Mouse (Mus musculus): ENCODE measurements around the gene Fam227a. TPM values are rescaled to one million over a fixed set of nuclear protein-coding genes. Genes with fewer than 3 reads are reported as not detected.

Gene Fam227a
- 3.3 and 3.4 TPM in 2 replicates for polyA plus RNA-seq (2012; rRNA removed)

DNA sequence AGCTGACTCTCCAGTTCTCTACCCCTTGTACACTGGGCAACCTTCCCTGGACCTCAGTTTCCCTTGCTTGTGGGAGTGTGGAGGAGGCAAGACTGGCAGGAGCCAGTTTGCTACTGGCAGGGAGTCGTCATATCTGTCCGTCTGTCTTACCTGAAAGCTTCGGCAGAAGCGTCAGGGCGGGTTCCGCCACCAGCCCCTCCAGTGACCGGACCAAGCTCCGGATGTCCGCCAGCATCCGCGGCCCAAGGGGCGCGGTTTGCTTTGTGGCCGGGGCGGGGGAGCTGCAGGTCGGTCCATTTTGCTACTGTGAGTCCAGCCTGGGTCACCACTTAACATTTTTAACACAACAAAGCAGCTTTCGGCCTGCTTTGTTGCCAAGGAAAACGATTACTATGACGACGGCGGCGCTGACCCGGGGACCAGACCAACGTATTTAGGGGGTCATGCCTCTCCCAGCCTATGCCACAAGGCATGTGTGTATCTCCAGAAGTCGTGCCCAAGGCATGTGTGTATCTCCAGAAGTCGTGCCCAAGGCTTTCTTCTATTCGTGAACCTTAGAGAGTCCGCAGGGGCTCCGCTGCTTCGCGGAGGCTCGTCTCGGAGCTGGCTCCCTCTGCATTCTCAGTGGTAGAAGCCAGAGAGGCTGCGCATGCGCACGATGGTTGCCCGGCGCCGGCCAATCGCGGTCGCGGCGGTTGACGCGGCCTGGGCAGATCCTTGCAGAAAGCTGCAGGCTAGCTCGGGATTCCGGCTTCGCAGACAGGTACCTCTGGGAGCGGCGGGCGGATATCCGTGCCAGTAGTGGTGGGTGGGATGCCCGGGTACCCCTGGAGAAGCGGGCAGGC, at the start of gene Fam227a, which contains the start of gene Cby1:
Gene Fam227a (minus strand): TSS at position 426 of the 845 bp plus-strand sequence.
Gene Cby1 (plus strand): TSS at position 669 of the 845 bp plus-strand sequence.
- DNase-seq (ENCODE audit: low spot score) = peak; percentile 96

GRCm38 (mm10) chr15:79708229-79708822, 49.6 kb upstream of the Fam227a start:
- no peak for DNase-seq (ENCODE audit: low spot score)

DNA sequence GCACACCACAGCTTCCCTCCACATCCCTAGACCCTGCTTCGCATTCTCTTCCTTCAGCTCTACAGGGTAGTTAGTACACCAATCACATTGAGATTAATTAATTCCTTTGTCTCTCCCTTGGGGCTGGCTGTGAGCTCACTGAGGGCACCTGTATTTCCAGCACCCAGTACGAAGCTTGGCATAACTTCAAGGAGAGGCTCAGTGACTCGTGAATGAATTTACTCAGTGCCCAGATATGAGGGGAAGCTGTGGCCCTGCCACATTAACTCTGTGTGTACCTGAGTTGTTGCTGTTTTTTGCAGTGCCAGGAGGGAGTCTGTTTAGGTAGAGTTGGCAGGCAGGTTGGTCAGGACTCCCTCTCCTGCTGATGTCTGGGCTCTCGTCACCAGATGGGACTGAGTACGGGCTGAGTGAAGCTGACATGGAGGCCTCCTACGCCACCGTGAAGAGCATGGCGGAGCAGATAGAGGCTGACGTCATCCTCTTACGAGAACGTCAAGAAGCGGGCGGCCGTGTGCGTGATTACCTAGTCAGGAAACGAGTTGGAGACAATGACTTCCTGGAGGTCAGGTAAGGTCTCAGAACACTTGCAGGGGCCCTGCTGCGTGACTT, 48.0 kb upstream of the Fam227a start:
- DNase-seq (ENCODE audit: low spot score) = no peak

DNA sequence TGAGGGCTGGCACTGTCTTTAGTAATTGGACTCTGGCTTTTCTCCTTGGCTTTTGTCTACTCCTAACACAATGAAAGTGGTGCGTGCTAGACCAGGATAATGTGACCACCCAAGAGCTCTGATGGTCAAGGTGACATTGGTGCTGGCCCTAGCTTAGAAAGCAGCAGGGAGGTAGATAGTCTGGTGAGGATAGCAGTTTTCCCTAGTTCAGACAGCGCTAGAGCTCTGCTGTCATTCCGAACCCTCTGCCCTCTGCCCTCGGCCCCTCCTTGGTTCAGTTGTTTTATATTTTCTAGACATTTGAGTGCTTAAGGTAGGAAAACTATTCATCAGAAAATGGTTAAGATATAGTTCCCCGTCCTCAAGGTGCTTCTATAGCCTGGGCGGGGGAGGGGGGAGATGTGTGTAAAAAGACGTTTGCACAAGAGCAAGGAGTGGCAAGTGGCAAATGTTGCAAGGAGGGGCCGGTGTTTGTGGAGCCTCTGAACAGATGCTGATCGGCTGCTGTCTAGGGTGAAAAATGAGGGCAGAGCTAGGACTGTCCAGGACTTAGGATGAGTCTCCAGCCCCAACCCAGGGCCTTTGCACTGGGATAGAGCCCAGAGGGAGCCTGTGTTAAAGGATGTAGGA, 38.9 kb upstream of the Fam227a start:
- DNase-seq (ENCODE audit: low spot score) = no peak

GRCm38 (mm10) chr15:79697011-79697410, 38.3 kb upstream of the Fam227a start:
- DNase-seq (ENCODE audit: low spot score) = no peak

- DNase-seq (ENCODE audit: low spot score) = no peak
These were observed 37.8 kb upstream of the Fam227a start for GRCm38 (mm10) chr15:79696508-79696907.

DNA sequence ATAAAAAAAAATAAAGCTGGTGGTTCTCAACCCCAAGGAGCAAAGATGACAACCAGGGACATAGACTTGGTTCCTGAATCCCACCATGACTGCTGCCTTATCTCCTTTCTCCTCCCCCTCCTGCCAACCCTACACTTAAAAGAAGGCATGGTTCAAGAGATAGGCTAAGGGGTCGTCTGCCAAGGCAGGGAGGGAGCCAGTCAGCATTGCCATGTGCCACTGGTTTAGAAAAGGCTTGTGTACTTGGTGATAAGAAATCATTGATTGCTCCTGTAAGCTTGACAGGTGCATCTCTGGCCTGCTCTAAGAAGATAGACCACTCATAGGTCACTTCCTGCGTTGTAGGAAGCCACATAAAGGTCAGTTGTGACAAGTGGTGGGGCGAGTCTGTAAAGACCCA, 36.8 kb upstream of the Fam227a start:
- DNase-seq (ENCODE audit: low spot score) = no peak

GRCm38 (mm10) chr15:79694512-79694911, 35.8 kb upstream of the Fam227a start:
- no peak for DNase-seq (ENCODE audit: low spot score)

- DNase-seq (ENCODE audit: low spot score) = no peak
These were observed 35.0 kb upstream of the Fam227a start for GRCm38 (mm10) chr15:79693740-79694139.

- no peak for DNase-seq (ENCODE audit: low spot score)
These were observed 33.6 kb upstream of the Fam227a start for GRCm38 (mm10) chr15:79692334-79692733.

DNA sequence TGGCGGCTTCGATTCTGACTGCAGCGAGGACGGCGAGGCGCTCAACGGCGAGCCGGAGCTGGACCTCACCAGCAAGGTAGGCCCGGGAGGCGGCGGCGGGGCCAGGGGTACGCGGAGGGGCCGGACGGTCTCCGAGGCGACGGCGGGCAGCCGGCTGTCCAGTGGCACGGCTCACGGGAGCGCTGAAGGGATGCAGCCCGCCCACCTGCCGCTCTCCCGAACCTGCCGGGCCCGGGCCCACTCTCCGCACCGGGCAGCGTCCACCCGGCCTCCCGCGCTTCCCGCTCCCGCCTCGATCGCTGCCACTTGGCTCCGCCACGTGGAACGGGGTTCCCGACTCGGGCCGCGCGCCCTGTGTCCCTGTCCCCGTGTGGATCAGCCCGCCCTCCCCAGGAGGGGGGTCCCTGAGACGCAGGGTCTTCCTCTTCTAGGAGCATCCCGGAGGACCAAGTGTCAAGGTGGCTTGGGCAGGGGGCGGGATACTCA, 32.3 kb upstream of the Fam227a start:
- peak; percentile 64 for DNase-seq (ENCODE audit: low spot score)

GRCm38 (mm10) chr15:79690426-79691022, 31.8 kb upstream of the Fam227a start, which contains the start of gene Gtpbp1:
Gene Gtpbp1, plus strand, starts transcription at chr15:79690845.
- peak; percentile 76 for DNase-seq (ENCODE audit: low spot score)

GRCm38 (mm10) chr15:79689662-79690425, 31.1 kb upstream of the Fam227a start:
- DNase-seq (ENCODE audit: low spot score) = no peak

GRCm38 (mm10) chr15:79688268-79688956, 29.7 kb upstream of the Fam227a start:
- no peak for DNase-seq (ENCODE audit: low spot score)

- DNase-seq (ENCODE audit: low spot score) = peak; percentile 98
These were observed 29.0 kb upstream of the Fam227a start, which contains the start of gene Josd1 for GRCm38 (mm10) chr15:79687646-79688267. Gene Josd1, minus strand, starts transcription at chr15:79687919.

DNA sequence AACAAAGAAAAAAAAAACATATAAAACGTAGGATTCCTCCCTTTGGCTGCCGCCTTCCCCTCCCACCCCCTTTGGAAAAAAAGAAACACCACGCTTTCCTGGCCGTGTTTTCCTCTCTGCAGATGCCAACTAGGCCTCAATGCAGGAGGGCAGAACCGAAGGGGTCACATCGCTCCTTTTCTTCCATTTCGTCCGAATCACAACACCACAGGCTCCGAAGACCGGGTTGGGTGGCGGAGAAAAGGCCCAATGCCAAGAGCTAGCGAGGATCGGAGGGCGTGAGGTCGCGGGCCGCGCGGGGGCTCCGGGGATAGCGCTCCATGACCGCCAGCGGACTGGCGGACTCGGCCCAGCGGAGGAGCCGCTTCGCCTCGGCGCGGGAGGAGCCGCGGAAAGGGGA, 28.4 kb upstream of the Fam227a start:
- no peak for DNase-seq (ENCODE audit: low spot score)

- DNase-seq (ENCODE audit: low spot score) = no peak
These were observed 27.5 kb upstream of the Fam227a start for GRCm38 (mm10) chr15:79686046-79686869.

GRCm38 (mm10) chr15:79685141-79685641, 26.4 kb upstream of the Fam227a start:
- DNase-seq (ENCODE audit: low spot score) = no peak

Measured in urinary bladder, adult 2 months (tissue).